Comparison of ENCODE assay signal across 21 mouse cellular contexts in genomic region chr10:96150401-96151116, GRCm38 (mm10). TPM values are rescaled to one million over a fixed set of nuclear protein-coding genes. Genes with fewer than 3 reads are reported as not detected.
DNase-seq lines count a peak whose midpoint lies in the region; ATAC-seq lines count a peak whose summit lies in the region.
"Had no signal": no experiment of that assay in that cellular context is flagged by ENCODE, and none has a peak within 500 bp of the region (broad histone marks: within the 10 kb centered on the region; RNA-seq: fewer than 3 reads in every experiment).

No protein-coding gene starts in this region.

- H3K27ac ChIP-seq in liver, embryonic 13.5 days, result no peak overlapping the region
- H3K27ac ChIP-seq in liver, embryonic 11.5 days (ENCODE audit: low read depth, low read length), result no peak overlapping the region
- H3K27ac ChIP-seq: embryonic facial prominence, embryonic 12.5 days; forebrain, embryonic 12.5 days; limb, embryonic 13.5 days; midbrain, embryonic 12.5 days; neural tube, embryonic 12.5 days had no signal

- H3K27me3 ChIP-seq in liver, embryonic 13.5 days, result no peaks in the 10 kb centered on the region
- H3K27me3 ChIP-seq in liver, embryonic 11.5 days (replicated peaks; ENCODE audit: control insufficient read depth, insufficient read depth, low read length), result no peaks in the 10 kb centered on the region
- H3K27me3 ChIP-seq: embryonic facial prominence, embryonic 12.5 days; forebrain, embryonic 12.5 days; limb, embryonic 13.5 days; midbrain, embryonic 12.5 days; neural tube, embryonic 12.5 days had no signal

- no peak overlapping the region for H3K4me3 ChIP-seq in liver, embryonic 13.5 days (replicated peaks)
- no peak overlapping the region for H3K4me3 ChIP-seq in liver, embryonic 11.5 days (ENCODE audit: low read depth, low read length)
- H3K4me3 ChIP-seq: embryonic facial prominence, embryonic 12.5 days; forebrain, embryonic 12.5 days; limb, embryonic 13.5 days; midbrain, embryonic 12.5 days; neural tube, embryonic 12.5 days had no signal

- DNase-seq in gastrocnemius, adult 18-20 months (ENCODE audit: low spot score), result peak; percentile 35
- no peak for DNase-seq in gastrocnemius, postnatal 25 days
- no peak for DNase-seq in liver, embryonic 13.5 days
- no peak for DNase-seq in liver, embryonic 11.5 days (ENCODE audit: low spot score)
- peak; percentile 22 for DNase-seq in lung, postnatal 10 days
- peak; percentile 19 for DNase-seq in skeletal muscle tissue, adult 2 months (ENCODE audit: low read depth, low spot score)
- DNase-seq in cerebellum, adult 9-10 months, result no peak
- DNase-seq in left cerebral cortex, adult 18-20 months (ENCODE audit: low spot score in 2 of 2), result no peak
- DNase-seq: B cell, adult 2 months; cerebellum, adult 11-12 months; thymus, postnatal 25 days had no signal

- H3K4me2 ChIP-seq in liver, embryonic 13.5 days, result no peak overlapping the region
- no peak overlapping the region for H3K4me2 ChIP-seq in liver, embryonic 11.5 days
- H3K4me2 ChIP-seq: embryonic facial prominence, embryonic 12.5 days; forebrain, embryonic 12.5 days; limb, embryonic 13.5 days; midbrain, embryonic 12.5 days; neural tube, embryonic 12.5 days had no signal

- WGBS in liver, embryonic 13.5 days (ENCODE audit: insufficient replicate concordance), result 36% methylated on average over 12 of the region's 12 CpGs
- WGBS in liver, embryonic 11.5 days, result 60% methylated on average over 12 of the region's 12 CpGs

- ATAC-seq in liver, embryonic 13.5 days (ENCODE audit: low read depth), result 0 out of 2 replicates have a peak, but pooled peaks have one; percentile 34
- ATAC-seq in liver, embryonic 11.5 days (replicated peaks; ENCODE audit: low FRiP score), result no peak

- H3K36me3 ChIP-seq in liver, embryonic 13.5 days, result no peaks in the 10 kb centered on the region
- H3K36me3 ChIP-seq in liver, embryonic 11.5 days (ENCODE audit: control insufficient read depth, insufficient read depth, low read length), result no peaks in the 10 kb centered on the region
- H3K36me3 ChIP-seq: embryonic facial prominence, embryonic 12.5 days; forebrain, embryonic 12.5 days; limb, embryonic 13.5 days; midbrain, embryonic 12.5 days; neural tube, embryonic 12.5 days had no signal

- H3K9ac ChIP-seq in liver, embryonic 13.5 days, result no peak overlapping the region
- no peak overlapping the region for H3K9ac ChIP-seq in liver, embryonic 11.5 days (ENCODE audit: low read depth, low read length)
- H3K9ac ChIP-seq: embryonic facial prominence, embryonic 12.5 days; forebrain, embryonic 12.5 days; limb, embryonic 13.5 days; midbrain, embryonic 12.5 days; neural tube, embryonic 12.5 days had no signal

- no peaks in the 10 kb centered on the region for H3K4me1 ChIP-seq in liver, embryonic 13.5 days (replicated peaks)
- H3K4me1 ChIP-seq in liver, embryonic 11.5 days (replicated peaks; ENCODE audit: control insufficient read depth, insufficient read depth, low read length), result no peaks in the 10 kb centered on the region

- no peaks in the 10 kb centered on the region for H3K9me3 ChIP-seq in liver, embryonic 13.5 days (replicated peaks)
- no peaks in the 10 kb centered on the region for H3K9me3 ChIP-seq in liver, embryonic 11.5 days (ENCODE audit: control insufficient read depth, low read length)
- H3K9me3 ChIP-seq: embryonic facial prominence, embryonic 12.5 days; forebrain, embryonic 12.5 days; limb, embryonic 13.5 days; midbrain, embryonic 12.5 days; neural tube, embryonic 12.5 days had no signal

RNA-seq across cellular contexts. Expression of gene Gm5426, which starts 14.2 kb away (rescaled TPM):
- total RNA-seq in gastrocnemius, adult 18-20 months (2021), result not detected
- total RNA-seq in gastrocnemius, postnatal 25 days (2021), result not detected
- polyA plus RNA-seq in liver, embryonic 13.5 days (2015; fragmentation: Nextera tagmentation; extraction: Ambion mirVana), result not detected in 2 replicates
- not detected in 2 replicates for polyA plus RNA-seq in liver, embryonic 11.5 days (2014; fragmentation: Nextera tagmentation; extraction: Ambion mirVana)
- total RNA-seq in left cerebral cortex, adult 18-20 months (2021), result not detected
- total RNA-seq: gastrocnemius, adult 8-10 months; heart, postnatal 25 days; layer of hippocampus, postnatal 25 days; MEL had no signal
- polyA plus RNA-seq: embryonic facial prominence, embryonic 12.5 days; forebrain, embryonic 12.5 days; intestine, embryonic 14.5 days; limb, embryonic 13.5 days; midbrain, embryonic 12.5 days; neural tube, embryonic 12.5 days had no signal

Comparison
In these comparisons a context has a peak if more than half of its experiments do, and no peak if none do; other contexts are left out.
1. DNase-seq: peak in gastrocnemius, adult 18-20 months (single experiment), lung, postnatal 10 days (single experiment) and skeletal muscle tissue, adult 2 months (single experiment); none in gastrocnemius, postnatal 25 days (single experiment), liver, embryonic 13.5 days (single experiment), liver, embryonic 11.5 days (single experiment), cerebellum, adult 9-10 months (single experiment) and left cerebral cortex, adult 18-20 months (0 of 2).